Mouse (Mus musculus): Measurements from ENCODE around the gene Sugct. TPM values are rescaled to one million over a fixed set of nuclear protein-coding genes. Genes with fewer than 3 reads are reported as not detected.

The Sugct gene
- polyA plus RNA-seq, 1 experiment from 2014 or later, result 2.3 TPM

- 0 out of 2 replicates have a peak, but pooled peaks have one; percentile 41 for ATAC-seq
- 63% methylated on average over 3 of the region's 3 CpGs for WGBS
- H3K9me3 ChIP-seq (replicated peaks), result no peaks in the 10 kb centered on the region
- no peaks in the 10 kb centered on the region for H3K27me3 ChIP-seq
- H3K9ac ChIP-seq, result no peak overlapping the region
- H3K4me2 ChIP-seq, result no peak overlapping the region
- H3K27ac ChIP-seq, result no peak overlapping the region
- H3K4me1 ChIP-seq, result no peaks in the 10 kb centered on the region
- no peaks in the 10 kb centered on the region for H3K36me3 ChIP-seq (ENCODE audit: poor library complexity, severe bottlenecking)
- no peak overlapping the region for H3K4me3 ChIP-seq
Measured at GRCm38 (mm10) chr13:17216524-17216923, 478.8 kb downstream of the Sugct start.

- H3K9me3 ChIP-seq (replicated peaks), result no peaks in the 10 kb centered on the region
- no peak for ATAC-seq
- no peaks in the 10 kb centered on the region for H3K36me3 ChIP-seq (ENCODE audit: poor library complexity, severe bottlenecking)
- H3K4me1 ChIP-seq, result no peaks in the 10 kb centered on the region
- no peak overlapping the region for H3K4me2 ChIP-seq
- H3K4me3 ChIP-seq, result no peak overlapping the region
- no peak overlapping the region for H3K9ac ChIP-seq
- no peaks in the 10 kb centered on the region for H3K27me3 ChIP-seq
- no peak overlapping the region for H3K27ac ChIP-seq
Measured at GRCm38 (mm10) chr13:17212681-17213080, 482.7 kb downstream of the Sugct start.

- H3K9me3 ChIP-seq (replicated peaks), result no peaks in the 10 kb centered on the region
- no peak for ATAC-seq
- H3K9ac ChIP-seq, result no peak overlapping the region
- 50% methylated on average over 3 of the region's 3 CpGs for WGBS
- H3K4me1 ChIP-seq, result no peaks in the 10 kb centered on the region
- no peaks in the 10 kb centered on the region for H3K27me3 ChIP-seq
- no peaks in the 10 kb centered on the region for H3K36me3 ChIP-seq (ENCODE audit: poor library complexity, severe bottlenecking)
- no peak overlapping the region for H3K4me3 ChIP-seq
- no peak overlapping the region for H3K4me2 ChIP-seq
- no peak overlapping the region for H3K27ac ChIP-seq
Measured at GRCm38 (mm10) chr13:17190180-17190762, 505.1 kb downstream of the Sugct start.

GRCm38 (mm10) chr13:17185253-17185652 lies 510.1 kb downstream of the Sugct start:
- no peaks in the 10 kb centered on the region for H3K36me3 ChIP-seq (ENCODE audit: poor library complexity, severe bottlenecking)
- H3K4me1 ChIP-seq, result no peaks in the 10 kb centered on the region
- no peaks in the 10 kb centered on the region for H3K9me3 ChIP-seq (replicated peaks)
- ATAC-seq, result no peak
- H3K4me2 ChIP-seq, result no peak overlapping the region
- WGBS, result 66% methylated on average over 8 of the region's 8 CpGs
- H3K9ac ChIP-seq, result no peak overlapping the region
- H3K4me3 ChIP-seq, result no peak overlapping the region
- H3K27ac ChIP-seq, result no peak overlapping the region
- no peaks in the 10 kb centered on the region for H3K27me3 ChIP-seq

- ATAC-seq, result no peak
- no peak overlapping the region for H3K9ac ChIP-seq
- no peak overlapping the region for H3K4me3 ChIP-seq
- WGBS, result 83% methylated on average over 3 of the region's 3 CpGs
- H3K4me1 ChIP-seq, result no peaks in the 10 kb centered on the region
- H3K27ac ChIP-seq, result no peak overlapping the region
- no peaks in the 10 kb centered on the region for H3K9me3 ChIP-seq (replicated peaks)
- no peaks in the 10 kb centered on the region for H3K27me3 ChIP-seq
- H3K36me3 ChIP-seq (ENCODE audit: poor library complexity, severe bottlenecking), result no peaks in the 10 kb centered on the region
- H3K4me2 ChIP-seq, result no peak overlapping the region
Measured at GRCm38 (mm10) chr13:17165917-17166316, 529.4 kb downstream of the Sugct start.

- H3K27me3 ChIP-seq, result no peaks in the 10 kb centered on the region
- H3K4me1 ChIP-seq, result no peaks in the 10 kb centered on the region
- H3K4me3 ChIP-seq, result no peak overlapping the region
- no peak overlapping the region for H3K4me2 ChIP-seq
- WGBS, result 57% methylated on average over 3 of the region's 3 CpGs
- H3K27ac ChIP-seq, result no peak overlapping the region
- H3K36me3 ChIP-seq (ENCODE audit: poor library complexity, severe bottlenecking), result no peaks in the 10 kb centered on the region
- no peak for ATAC-seq
- H3K9ac ChIP-seq, result no peak overlapping the region
- no peaks in the 10 kb centered on the region for H3K9me3 ChIP-seq (replicated peaks)
Measured at GRCm38 (mm10) chr13:17164721-17165120, 530.6 kb downstream of the Sugct start.

- Histone ChIP-seq H3K27ac (no peak overlapping the region), H3K36me3 (ENCODE audit: poor library complexity, severe bottlenecking) (no peaks in the 10 kb centered on the region), H3K4me3 (no peak overlapping the region), H3K9me3 (replicated peaks) (no peaks in the 10 kb centered on the region), H3K4me2 (no peak overlapping the region), H3K27me3 (no peaks in the 10 kb centered on the region), H3K9ac (no peak overlapping the region), H3K4me1 (no peaks in the 10 kb centered on the region)
- no peak for ATAC-seq
Measured at GRCm38 (mm10) chr13:17146441-17146992, 548.8 kb downstream of the Sugct start.

- Histone ChIP-seq H3K36me3 (ENCODE audit: poor library complexity, severe bottlenecking) (no peaks in the 10 kb centered on the region), H3K4me1 (no peaks in the 10 kb centered on the region), H3K4me2 (no peak overlapping the region), H3K9ac (no peak overlapping the region), H3K27ac (no peak overlapping the region), H3K4me3 (no peak overlapping the region), H3K27me3 (no peaks in the 10 kb centered on the region), H3K9me3 (replicated peaks) (no peaks in the 10 kb centered on the region)
- 66% methylated on average over 3 of the region's 3 CpGs for WGBS
- no peak for ATAC-seq
Measured at GRCm38 (mm10) chr13:17116073-17116472, 579.3 kb downstream of the Sugct start.

- Histone ChIP-seq H3K4me2 (no peak overlapping the region), H3K9me3 (replicated peaks) (no peaks in the 10 kb centered on the region), H3K27ac (no peak overlapping the region), H3K9ac (no peak overlapping the region), H3K4me1 (no peaks in the 10 kb centered on the region), H3K4me3 (no peak overlapping the region), H3K36me3 (ENCODE audit: poor library complexity, severe bottlenecking) (no peaks in the 10 kb centered on the region), H3K27me3 (no peaks in the 10 kb centered on the region)
- 95% methylated on average over 1 of the region's 1 CpGs for WGBS
- ATAC-seq, result no peak
Measured at GRCm38 (mm10) chr13:17102372-17102771, 593.0 kb downstream of the Sugct start.

GRCm38 (mm10) chr13:17086547-17086946 lies 608.8 kb downstream of the Sugct start:
- ATAC-seq, result no peak
- H3K27me3 ChIP-seq, result no peaks in the 10 kb centered on the region
- 84% methylated on average over 2 of the region's 2 CpGs for WGBS
- no peaks in the 10 kb centered on the region for H3K9me3 ChIP-seq (replicated peaks)
- H3K9ac ChIP-seq, result no peak overlapping the region
- H3K4me1 ChIP-seq, result no peaks in the 10 kb centered on the region
- no peak overlapping the region for H3K27ac ChIP-seq
- H3K4me3 ChIP-seq, result no peak overlapping the region
- H3K36me3 ChIP-seq (ENCODE audit: poor library complexity, severe bottlenecking), result no peaks in the 10 kb centered on the region
- no peak overlapping the region for H3K4me2 ChIP-seq

- Histone ChIP-seq H3K36me3 (ENCODE audit: poor library complexity, severe bottlenecking) (no peaks in the 10 kb centered on the region), H3K9ac (no peak overlapping the region), H3K4me2 (no peak overlapping the region), H3K9me3 (replicated peaks) (no peaks in the 10 kb centered on the region), H3K4me1 (no peaks in the 10 kb centered on the region), H3K27me3 (no peaks in the 10 kb centered on the region), H3K4me3 (no peak overlapping the region), H3K27ac (no peak overlapping the region)
- no peak for ATAC-seq
Measured at GRCm38 (mm10) chr13:17086146-17086545, 609.2 kb downstream of the Sugct start.

- ATAC-seq, result no peak
Measured at GRCm38 (mm10) chr13:17084946-17085852, 610.2 kb downstream of the Sugct start.

More at GRCm38 (mm10) chr13:17084946-17085852, 610.2 kb downstream of the Sugct start:
- WGBS, result 64% methylated on average over 6 of the region's 6 CpGs
- Histone ChIP-seq H3K4me1 (no peaks in the 10 kb centered on the region), H3K36me3 (ENCODE audit: poor library complexity, severe bottlenecking) (no peaks in the 10 kb centered on the region), H3K9me3 (replicated peaks) (no peaks in the 10 kb centered on the region), H3K4me3 (no peak overlapping the region), H3K9ac (no peak overlapping the region), H3K27ac (no peak overlapping the region), H3K27me3 (no peaks in the 10 kb centered on the region), H3K4me2 (no peak overlapping the region)
